Mouse (Mus musculus) splenic B cell, adult 2 months (primary cell): ENCODE results near the gene Ift122.

Experiments
- DNase-seq: peaks from one replicate; pipeline ENCODE4 v3.0.0-alpha.2; 2011; ENCODE audit warnings: low read depth, low spot score
- H3K27me3 ChIP-seq: 2 replicates; pipeline ENCODE4 v1.6.1; 2012; ENCODE audit warnings: mild to moderate bottlenecking, low read length, moderate library complexity, mixed read lengths; ENCODE audit not compliant: control insufficient read depth, poor library complexity, insufficient read depth, severe bottlenecking
- H3K36me3 ChIP-seq: 2 replicates; pipeline ENCODE4 v1.6.1; 2012; ENCODE audit warnings: mild to moderate bottlenecking, low read length, moderate library complexity, mixed read lengths; ENCODE audit not compliant: control insufficient read depth, poor library complexity, insufficient read depth, severe bottlenecking

Gene Ift122

DNA sequence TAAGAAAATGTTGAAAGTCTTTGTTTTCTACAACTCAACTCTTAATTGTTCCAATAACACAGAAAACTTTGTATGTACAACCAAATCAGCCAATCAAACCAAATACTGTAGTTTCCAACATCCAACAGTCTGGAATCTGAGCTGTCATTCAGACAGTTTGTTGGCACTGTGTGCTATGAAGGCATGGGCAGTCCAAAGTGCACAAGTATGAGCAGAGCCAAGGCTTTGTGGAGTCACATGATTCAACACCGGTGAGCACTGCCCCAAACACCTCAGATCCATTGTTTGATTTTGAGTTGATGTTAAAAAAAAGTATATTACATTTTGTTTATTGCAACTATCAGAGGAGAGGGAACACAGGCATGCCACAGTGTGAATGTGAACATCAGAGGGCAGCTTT lies 87.3 kb downstream of the Ift122 start:
- Histone ChIP-seq H3K27me3 (no peaks in the 10 kb centered on the region), H3K36me3 (no peaks in the 10 kb centered on the region)
- no peak for DNase-seq

DNA sequence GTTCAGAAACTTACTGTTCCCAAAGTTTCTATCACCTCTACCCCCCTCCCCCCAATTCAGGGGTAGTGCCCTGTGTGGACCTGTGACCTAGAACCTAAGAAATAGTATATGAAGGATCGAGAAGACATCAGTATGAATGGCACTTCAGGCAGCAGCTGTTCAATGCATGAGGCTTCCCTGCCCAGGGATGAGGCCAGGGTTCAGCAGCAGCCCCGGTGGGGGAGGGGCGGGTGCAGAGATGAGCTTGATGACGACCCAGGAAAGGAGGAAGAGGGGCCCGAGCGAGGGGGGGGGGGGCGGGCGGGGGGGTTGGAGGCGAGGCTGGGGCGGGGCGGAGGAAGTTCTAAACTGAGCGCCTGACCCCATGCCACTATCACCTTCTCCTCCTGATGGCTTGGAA lies 87.9 kb downstream of the Ift122 start:
- DNase-seq: peak; percentile 8
- H3K36me3 ChIP-seq: no peaks in the 10 kb centered on the region

GRCm38 (mm10) chr6:115943498-115944427 lies 90.5 kb downstream of the Ift122 start:
- DNase-seq: no peak

More for the DNA sequence above, 87.9 kb downstream of the Ift122 start:
- no peaks in the 10 kb centered on the region for H3K27me3 ChIP-seq

GRCm38 (mm10) chr6:115944638-115945037 lies 91.4 kb downstream of the Ift122 start, which contains the start of gene H1foo:
Gene H1foo, plus strand, starts transcription at chr6:115944938.
- DNase-seq: no peak
- no peaks in the 10 kb centered on the region for H3K36me3 ChIP-seq
- H3K27me3 ChIP-seq: no peaks in the 10 kb centered on the region

More at GRCm38 (mm10) chr6:115943498-115944427, 90.5 kb downstream of the Ift122 start:
- no peaks in the 10 kb centered on the region for H3K36me3 ChIP-seq
- no peaks in the 10 kb centered on the region for H3K27me3 ChIP-seq

DNA sequence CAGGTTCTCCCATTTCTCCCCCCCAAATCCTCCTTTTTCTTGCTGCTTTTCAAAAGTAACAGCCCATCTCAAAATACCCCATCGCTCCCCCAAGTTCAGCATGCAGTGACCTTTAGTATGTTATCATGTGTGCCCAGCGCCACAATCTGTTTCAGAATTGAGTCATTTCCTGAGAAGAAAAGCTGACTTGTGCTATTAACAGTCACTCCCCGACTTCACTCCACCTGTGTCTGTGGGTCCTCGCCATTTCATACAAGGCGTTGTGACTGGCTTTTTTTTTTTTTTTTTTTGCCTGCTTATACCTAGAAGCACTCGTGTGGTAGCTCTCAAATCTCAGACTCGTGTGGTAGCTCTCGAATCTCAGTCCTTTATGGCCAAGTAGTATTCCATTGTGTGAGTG lies 92.4 kb downstream of the Ift122 start:
- Histone ChIP-seq H3K36me3 (no peaks in the 10 kb centered on the region), H3K27me3 (no peaks in the 10 kb centered on the region)
- no peak for DNase-seq

- H3K36me3 ChIP-seq: no peaks in the 10 kb centered on the region
- peak; percentile 8 for DNase-seq
Measured at GRCm38 (mm10) chr6:115946389-115946788, 93.1 kb downstream of the Ift122 start.

DNA sequence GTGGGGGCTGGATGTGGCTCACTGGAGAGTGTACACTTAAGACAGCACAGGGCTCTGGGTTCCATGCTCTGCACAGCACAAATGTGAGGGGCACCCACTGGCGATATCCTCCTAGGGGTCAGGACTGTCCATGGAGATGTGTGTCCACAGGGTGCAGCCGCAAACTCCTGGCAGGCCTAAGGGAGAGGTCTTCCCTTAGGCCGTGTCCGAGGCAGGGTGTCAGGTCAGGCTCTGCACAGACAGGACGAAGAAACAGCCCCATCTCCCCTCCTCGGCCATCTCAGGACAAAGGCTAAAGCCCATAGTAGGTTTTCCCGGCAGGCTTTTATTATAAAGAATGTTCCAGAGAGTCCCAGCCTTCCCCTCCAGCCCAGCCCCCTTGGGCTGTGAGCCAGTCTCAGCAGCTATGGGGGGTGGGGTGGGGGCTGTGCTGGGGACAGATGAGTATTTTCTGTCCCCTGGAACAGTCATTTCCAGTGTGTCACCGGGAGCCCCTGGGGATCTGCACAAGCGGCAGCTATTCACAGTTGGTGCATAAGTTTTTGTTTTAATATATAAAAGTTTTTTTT lies 101.3 kb downstream of the Ift122 start:
- no peaks in the 10 kb centered on the region; the same call in 1 of the 2 replicates for H3K36me3 ChIP-seq
- no peak for DNase-seq
- H3K27me3 ChIP-seq: no peaks in the 10 kb centered on the region

More at GRCm38 (mm10) chr6:115946389-115946788, 93.1 kb downstream of the Ift122 start:
- no peaks in the 10 kb centered on the region for H3K27me3 ChIP-seq

GRCm38 (mm10) chr6:115955169-115955568 lies 101.9 kb downstream of the Ift122 start:
- Histone ChIP-seq H3K36me3 (no peaks in the 10 kb centered on the region; the same call in 1 of the 2 replicates), H3K27me3 (no peaks in the 10 kb centered on the region)
- DNase-seq: no peak

GRCm38 (mm10) chr6:115955664-115956063 lies 102.4 kb downstream of the Ift122 start:
- no peak for DNase-seq

GRCm38 (mm10) chr6:115956418-115956921 lies 103.2 kb downstream of the Ift122 start:
- H3K36me3 ChIP-seq: no peaks in the 10 kb centered on the region; the same call in 1 of the 2 replicates
- DNase-seq: no peak
- H3K27me3 ChIP-seq: no peaks in the 10 kb centered on the region

More at GRCm38 (mm10) chr6:115955664-115956063, 102.4 kb downstream of the Ift122 start:
- Histone ChIP-seq H3K27me3 (no peaks in the 10 kb centered on the region), H3K36me3 (no peaks in the 10 kb centered on the region; the same call in 1 of the 2 replicates)

- Histone ChIP-seq H3K27me3 (no peaks in the 10 kb centered on the region), H3K36me3 (no peaks in the 10 kb centered on the region; the same call in 1 of the 2 replicates)
- no peak for DNase-seq
Measured at GRCm38 (mm10) chr6:115956922-115957601, 103.8 kb downstream of the Ift122 start.

DNA sequence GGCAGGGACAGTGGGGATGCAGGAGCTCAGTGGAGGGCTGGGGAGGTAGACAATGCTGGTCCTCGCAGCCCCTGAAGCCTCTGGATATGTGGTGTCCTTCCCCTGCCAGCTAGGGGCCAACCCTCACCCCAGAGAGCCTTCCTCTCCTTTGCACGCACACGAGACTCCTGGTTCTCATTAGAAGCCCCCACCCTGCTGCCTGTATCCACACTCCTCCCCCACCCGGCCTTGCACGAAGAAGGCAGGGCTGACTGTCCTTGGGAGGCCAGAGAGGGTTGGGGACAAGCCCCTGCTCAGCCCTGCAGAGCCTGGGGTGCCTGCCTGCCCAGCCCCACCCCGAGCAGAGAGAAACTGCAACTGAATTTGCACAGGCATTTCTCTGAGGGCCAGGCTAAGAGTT lies 104.4 kb downstream of the Ift122 start:
- H3K27me3 ChIP-seq: no peaks in the 10 kb centered on the region
- no peak for DNase-seq
- no peaks in the 10 kb centered on the region; the same call in 1 of the 2 replicates for H3K36me3 ChIP-seq

- no peaks in the 10 kb centered on the region; the same call in 1 of the 2 replicates for H3K36me3 ChIP-seq
- no peak for DNase-seq
Measured at GRCm38 (mm10) chr6:115958445-115958844, 105.2 kb downstream of the Ift122 start.

DNA sequence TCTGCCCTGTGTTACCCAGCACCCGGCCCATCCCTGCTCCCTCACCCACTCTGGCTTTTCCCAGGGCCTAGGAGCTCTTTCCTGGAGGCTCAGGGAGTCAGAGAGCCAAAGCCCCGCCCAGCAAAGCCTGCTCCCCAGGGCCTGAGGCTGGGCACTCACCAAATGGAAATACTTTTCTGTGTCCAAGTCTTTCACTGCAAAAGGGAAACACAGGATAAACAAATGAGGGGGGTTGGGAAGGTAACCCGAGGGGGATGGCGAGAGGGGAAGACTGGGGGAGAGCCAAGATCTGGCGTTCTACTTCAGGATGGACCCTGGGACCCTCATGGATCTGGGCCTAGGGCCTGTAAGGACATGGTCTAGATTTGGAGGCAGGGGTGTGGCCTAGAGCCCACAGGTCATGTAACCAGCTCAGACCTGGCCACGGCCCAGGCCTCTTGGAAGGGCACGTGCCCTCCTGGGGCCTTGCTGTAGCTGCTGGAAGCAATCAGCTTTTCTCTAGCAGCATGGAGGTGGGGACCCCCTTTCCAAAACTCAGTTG lies 106.0 kb downstream of the Ift122 start:
- H3K27me3 ChIP-seq: no peaks in the 10 kb centered on the region
- no peaks in the 10 kb centered on the region; the same call in 1 of the 2 replicates for H3K36me3 ChIP-seq
- DNase-seq: no peak

More at GRCm38 (mm10) chr6:115958445-115958844, 105.2 kb downstream of the Ift122 start:
- H3K27me3 ChIP-seq: no peaks in the 10 kb centered on the region
